Mouse (Mus musculus) hindbrain, embryonic 16.5 days (tissue): Measurements from ENCODE around the gene Upk1b. TPM values are rescaled to one million over a fixed set of nuclear protein-coding genes. Genes with fewer than 3 reads are reported as not detected.

ENCODE experiments used
- ATAC-seq: fragments of 200-750 bp; cut with Nextera tagmentation; 2 replicates; pipeline ENCODE4 v1.8.0; 2017; ENCODE audit warnings: moderate TSS enrichment, moderate library complexity
- H3K27ac ChIP-seq: fragments of 300-500 bp; sonication (generic); 2 replicates; pipeline ENCODE4 v1.5.1; 2014; ENCODE audit warnings: low read depth, mild to moderate bottlenecking, control low read depth, low read length, moderate library complexity
- H3K27me3 ChIP-seq: fragments of 300-500 bp; sonication (generic); replicated peaks from 2 replicates; pipeline ENCODE4 v1.6.1; 2014; ENCODE audit warnings: low read length; ENCODE audit not compliant: control insufficient read depth, insufficient read depth
- H3K36me3 ChIP-seq: fragments of 300-500 bp; sonication (generic); 2 replicates; pipeline ENCODE4 v1.6.1; 2014; ENCODE audit warnings: mild to moderate bottlenecking, low read length, moderate library complexity, mixed read lengths; ENCODE audit not compliant: control insufficient read depth, insufficient read depth
- H3K4me1 ChIP-seq: fragments of 300-500 bp; sonication (generic); 2 replicates; pipeline ENCODE4 v1.6.1; 2014; ENCODE audit warnings: low read depth, low read length; ENCODE audit not compliant: control insufficient read depth, insufficient read depth
- H3K4me2 ChIP-seq: fragments of 300-500 bp; sonication (generic); 2 replicates; pipeline ENCODE4 v1.6.1; 2014; ENCODE audit warnings: mild to moderate bottlenecking, low read length, control low read depth, moderate library complexity
- H3K4me3 ChIP-seq: fragments of 300-500 bp; sonication (generic); 2 replicates; pipeline ENCODE4 v1.5.1; 2014; ENCODE audit warnings: mild to moderate bottlenecking, low read length, control low read depth, moderate library complexity
- H3K9ac ChIP-seq: fragments of 300-500 bp; sonication (generic); 2 replicates; pipeline ENCODE4 v1.6.1; 2014; ENCODE audit warnings: low read depth, mild to moderate bottlenecking, control low read depth, low read length, moderate library complexity
- H3K9me3 ChIP-seq: fragments of 300-500 bp; sonication (generic); 2 replicates; pipeline ENCODE4 v1.6.1; 2014; ENCODE audit warnings: mild to moderate bottlenecking, low read length, moderate library complexity; ENCODE audit not compliant: control insufficient read depth
- WGBS: fragments of 180-500 bp; shearing (Covaris S2); extraction: QIAGEN DNeasy Blood & Tissue Kit; methylation state at CpG from one replicate; pipeline ENCODE4 v1.1.7; 2014; 5-methylcytosine and 5-hydroxymethylcytosine counted together
- polyA plus RNA-seq: library from polyadenylated mRNA; unstranded; fragments of >200 nt; fragmentation: Nextera tagmentation; extraction: Ambion mirVana; gene quantifications from 2 replicates; pipeline ENCODE4 v1.2.1, GENCODE M21; 2015

Gene Upk1b
- polyA plus RNA-seq, 1 experiment from 2014 or later, result 0.60 TPM

GRCm38 (mm10) chr16:38756572-38756971 is 43.6 kb downstream of the Upk1b start:
- Histone ChIP-seq H3K27me3 (no peaks in the 10 kb centered on the region), H3K27ac (no peak overlapping the region), H3K4me1 (no peaks in the 10 kb centered on the region), H3K9me3 (no peaks in the 10 kb centered on the region), H3K4me3 (no peak overlapping the region), H3K36me3 (peaks cover 25% of the 10 kb centered on the region), H3K4me2 (no peak overlapping the region), H3K9ac (no peak overlapping the region)
- ATAC-seq, result no peak
- WGBS, result 80% methylated on average over 4 of the region's 4 CpGs

GRCm38 (mm10) chr16:38756177-38756503 is 44.0 kb downstream of the Upk1b start:
- Histone ChIP-seq H3K9ac (no peak overlapping the region), H3K27me3 (no peaks in the 10 kb centered on the region), H3K4me3 (no peak overlapping the region), H3K9me3 (no peaks in the 10 kb centered on the region), H3K4me1 (no peaks in the 10 kb centered on the region), H3K27ac (no peak overlapping the region), H3K4me2 (no peak overlapping the region), H3K36me3 (peaks cover 25% of the 10 kb centered on the region)
- WGBS, result 47% methylated on average over 5 of the region's 5 CpGs
- ATAC-seq, result no peak

- 82% methylated on average over 7 of the region's 7 CpGs for whole genome bisulfite sequencing
- H3K4me3 ChIP-seq, result no peak overlapping the region
Measured at GRCm38 (mm10) chr16:38755452-38756176, 44.5 kb downstream of the Upk1b start.

GRCm38 (mm10) chr16:38753631-38754030 is 46.5 kb downstream of the Upk1b start:
- Histone ChIP-seq H3K4me1 (no peaks in the 10 kb centered on the region), H3K9ac (no peak overlapping the region), H3K4me2 (no peak overlapping the region), H3K4me3 (no peak overlapping the region), H3K27me3 (no peaks in the 10 kb centered on the region), H3K27ac (no peak overlapping the region), H3K9me3 (no peaks in the 10 kb centered on the region), H3K36me3 (peaks cover 19% of the 10 kb centered on the region)
- WGBS, result 63% methylated on average over 11 of the region's 11 CpGs
- no peak for ATAC-seq

More at GRCm38 (mm10) chr16:38755452-38756176, 44.5 kb downstream of the Upk1b start:
- no peaks in the 10 kb centered on the region for H3K9me3 ChIP-seq
- no peak overlapping the region for H3K4me2 ChIP-seq
- no peaks in the 10 kb centered on the region for H3K27me3 ChIP-seq
- no peak overlapping the region for H3K9ac ChIP-seq
- H3K4me1 ChIP-seq, result no peaks in the 10 kb centered on the region
- peaks cover 23% of the 10 kb centered on the region for H3K36me3 ChIP-seq
- no peak overlapping the region for H3K27ac ChIP-seq
- no peak for ATAC-seq

- no peak overlapping the region for H3K4me3 ChIP-seq
- no peaks in the 10 kb centered on the region for H3K4me1 ChIP-seq
- ATAC-seq, result no peak
- H3K27ac ChIP-seq, result no peak overlapping the region
- no peak overlapping the region for H3K4me2 ChIP-seq
- 88% methylated on average over 6 of the region's 6 CpGs for WGBS
- peaks cover 6% of the 10 kb centered on the region for H3K36me3 ChIP-seq
- H3K9me3 ChIP-seq, result no peaks in the 10 kb centered on the region
- no peaks in the 10 kb centered on the region for H3K27me3 ChIP-seq
- no peak overlapping the region for H3K9ac ChIP-seq
Measured at GRCm38 (mm10) chr16:38750803-38751202, 49.3 kb downstream of the Upk1b start.

- no peaks in the 10 kb centered on the region for H3K36me3 ChIP-seq
- no peak overlapping the region for H3K27ac ChIP-seq
- H3K9ac ChIP-seq, result no peak overlapping the region
- no peaks in the 10 kb centered on the region for H3K27me3 ChIP-seq
- H3K4me2 ChIP-seq, result no peak overlapping the region
- whole genome bisulfite sequencing, result 88% methylated on average over 10 of the region's 10 CpGs
- no peak for ATAC-seq
- H3K4me3 ChIP-seq, result no peak overlapping the region
- no peaks in the 10 kb centered on the region for H3K9me3 ChIP-seq
- 0 out of 2 replicates have a peak, but pooled peaks cover 4% of the 10 kb centered on the region for H3K4me1 ChIP-seq
Measured at GRCm38 (mm10) chr16:38743941-38744673, 56.0 kb downstream of the Upk1b start.

- Histone ChIP-seq H3K27ac (peak overlapping the region; percentile 86), H3K9me3 (no peaks in the 10 kb centered on the region), H3K9ac (peak overlapping the region; percentile 97), H3K4me3 (peak overlapping the region; percentile 82), H3K4me1 (0 out of 2 replicates have a peak, but pooled peaks cover 4% of the 10 kb centered on the region), H3K27me3 (no peaks in the 10 kb centered on the region), H3K4me2 (peak overlapping the region; percentile 93), H3K36me3 (no peaks in the 10 kb centered on the region)
- ATAC-seq, result peak; percentile 63
- 0% methylated on average over 13 of the region's 13 CpGs for WGBS
Measured at GRCm38 (mm10) chr16:38742659-38743131, 57.4 kb downstream of the Upk1b start.

- peak within 1 kb of the TSS; percentile 82 for H3K4me3 ChIP-seq
- peak within 1 kb of the TSS; percentile 93 for H3K4me2 ChIP-seq
- peak; percentile 97 for ATAC-seq
- peak within 1 kb of the TSS; percentile 97 for H3K9ac ChIP-seq
- no peaks in the 10 kb centered on the region for H3K27me3 ChIP-seq
- H3K9me3 ChIP-seq, result no peaks in the 10 kb centered on the region
- H3K4me1 ChIP-seq, result 0 out of 2 replicates have a peak, but pooled peaks cover 4% of the 10 kb centered on the region
- 0% methylated on average over 44 of the region's 69 CpGs for WGBS
- no peaks in the 10 kb centered on the region for H3K36me3 ChIP-seq
- peak within 1 kb of the TSS; percentile 86 for H3K27ac ChIP-seq
Measured at GRCm38 (mm10) chr16:38742113-38742658, 57.9 kb downstream of the Upk1b start, which contains the start of gene B4galt4. Gene B4galt4, plus strand, starts transcription at chr16:38742264.
